Mouse (Mus musculus): ENCODE results near the gene B4galt1. TPM values are rescaled to one million over a fixed set of nuclear protein-coding genes. Genes with fewer than 3 reads are reported as not detected.
A peak's percentile ranks its signal among the peaks of the same experiment; 100 is the strongest.

Gene B4galt1
- polyA plus RNA-seq, 1 experiment, result 40.7 TPM

GRCm38 (mm10) chr4:40781143-40781542, 72.7 kb downstream of the B4galt1 start:
- no peaks in the 10 kb centered on the region; the same call in 1 of the 2 replicates for H3K36me3 ChIP-seq (ENCODE audit: control insufficient read depth, insufficient read depth, low read length, poor library complexity, severe bottlenecking)
- no peaks in the 10 kb centered on the region for H3K27me3 ChIP-seq (ENCODE audit: control insufficient read depth, insufficient read depth, low read length, poor library complexity, severe bottlenecking)
- TF ChIP-seq CTCF (IDR thresholded peaks at IDR 0.05; ENCODE audit: low read depth, low read length) (no peak), POLR2A (IDR thresholded peaks at IDR 0.05; ENCODE audit: insufficient read depth, low read length) (no peak), EP300 (IDR thresholded peaks at IDR 0.05; ENCODE audit: insufficient read depth, low read depth, low read length) (peak; percentile 97)
- H3K9ac ChIP-seq (ENCODE audit: low read depth, poor library complexity, severe bottlenecking), result peak overlapping the region; percentile 40; the same call in 1 of the 2 replicates
- no peak overlapping the region for H3K4me3 ChIP-seq (ENCODE audit: low read depth, low read length)
- H3K4me1 ChIP-seq (ENCODE audit: control insufficient read depth, insufficient read depth, low read length), result peaks cover 3% of the 10 kb centered on the region
- H3K27ac ChIP-seq (ENCODE audit: insufficient read depth, low read length), result peak overlapping the region; percentile 96
- H3K9me3 ChIP-seq (replicated peaks; ENCODE audit: control insufficient read depth, insufficient read depth, low read length, poor library complexity, severe bottlenecking), result no peaks in the 10 kb centered on the region

GRCm38 (mm10) chr4:40778656-40779055, 75.1 kb downstream of the B4galt1 start:
- Histone ChIP-seq H3K27me3 (ENCODE audit: control insufficient read depth, insufficient read depth, low read length, poor library complexity, severe bottlenecking) (no peaks in the 10 kb centered on the region), H3K36me3 (ENCODE audit: control insufficient read depth, insufficient read depth, low read length, poor library complexity, severe bottlenecking) (no peaks in the 10 kb centered on the region), H3K27ac (ENCODE audit: insufficient read depth, low read length) (no peak overlapping the region), H3K9ac (ENCODE audit: low read depth, poor library complexity, severe bottlenecking) (peak overlapping the region; percentile 24; the same call in 1 of the 2 replicates), H3K4me1 (ENCODE audit: control insufficient read depth, insufficient read depth, low read length) (peaks cover 5% of the 10 kb centered on the region), H3K4me3 (ENCODE audit: low read depth, low read length) (no peak overlapping the region), H3K9me3 (replicated peaks; ENCODE audit: control insufficient read depth, insufficient read depth, low read length, poor library complexity, severe bottlenecking) (no peaks in the 10 kb centered on the region)
- TF ChIP-seq CTCF (IDR thresholded peaks at IDR 0.05; ENCODE audit: low read depth, low read length) (peak; percentile 51), EP300 (IDR thresholded peaks at IDR 0.05; ENCODE audit: insufficient read depth, low read depth, low read length) (no peak)

- Histone ChIP-seq H3K4me1 (ENCODE audit: control insufficient read depth, insufficient read depth, low read length) (peaks cover 5% of the 10 kb centered on the region), H3K9me3 (replicated peaks; ENCODE audit: control insufficient read depth, insufficient read depth, low read length, poor library complexity, severe bottlenecking) (no peaks in the 10 kb centered on the region), H3K27ac (ENCODE audit: insufficient read depth, low read length) (peak overlapping the region; percentile 69), H3K4me3 (ENCODE audit: low read depth, low read length) (no peak overlapping the region), H3K9ac (ENCODE audit: low read depth, poor library complexity, severe bottlenecking) (no peak overlapping the region), H3K36me3 (ENCODE audit: control insufficient read depth, insufficient read depth, low read length, poor library complexity, severe bottlenecking) (no peaks in the 10 kb centered on the region), H3K27me3 (ENCODE audit: control insufficient read depth, insufficient read depth, low read length, poor library complexity, severe bottlenecking) (no peaks in the 10 kb centered on the region)
- TF ChIP-seq CTCF (IDR thresholded peaks at IDR 0.05; ENCODE audit: low read depth, low read length) (no peak), EP300 (IDR thresholded peaks at IDR 0.05; ENCODE audit: insufficient read depth, low read depth, low read length) (peak; percentile 62; the same call in 1 of the 2 replicates)
These were observed 76.7 kb downstream of the B4galt1 start for GRCm38 (mm10) chr4:40777116-40777515.

GRCm38 (mm10) chr4:40776416-40776815, 77.4 kb downstream of the B4galt1 start:
- H3K9ac ChIP-seq (ENCODE audit: low read depth, poor library complexity, severe bottlenecking), result no peak overlapping the region
- no peaks in the 10 kb centered on the region for H3K9me3 ChIP-seq (replicated peaks; ENCODE audit: control insufficient read depth, insufficient read depth, low read length, poor library complexity, severe bottlenecking)
- H3K27ac ChIP-seq (ENCODE audit: insufficient read depth, low read length), result 0 out of 2 replicates have a peak overlapping the region, but pooled peaks have one; percentile 12
- no peaks in the 10 kb centered on the region for H3K36me3 ChIP-seq (ENCODE audit: control insufficient read depth, insufficient read depth, low read length, poor library complexity, severe bottlenecking)
- no peak overlapping the region for H3K4me3 ChIP-seq (ENCODE audit: low read depth, low read length)
- TF ChIP-seq CTCF (IDR thresholded peaks at IDR 0.05; ENCODE audit: low read depth, low read length) (no peak), EP300 (IDR thresholded peaks at IDR 0.05; ENCODE audit: insufficient read depth, low read depth, low read length) (no peak), POLR2A (IDR thresholded peaks at IDR 0.05; ENCODE audit: insufficient read depth, low read length) (no peak)
- no peaks in the 10 kb centered on the region for H3K27me3 ChIP-seq (ENCODE audit: control insufficient read depth, insufficient read depth, low read length, poor library complexity, severe bottlenecking)
- H3K4me1 ChIP-seq (ENCODE audit: control insufficient read depth, insufficient read depth, low read length), result peaks cover 5% of the 10 kb centered on the region

- TF ChIP-seq EP300 (IDR thresholded peaks at IDR 0.05; ENCODE audit: insufficient read depth, low read depth, low read length) (no peak), CTCF (IDR thresholded peaks at IDR 0.05; ENCODE audit: low read depth, low read length) (peak; percentile 80)
- peak overlapping the region; percentile 58 for H3K4me3 ChIP-seq (ENCODE audit: low read depth, low read length)
- no peaks in the 10 kb centered on the region for H3K36me3 ChIP-seq (ENCODE audit: control insufficient read depth, insufficient read depth, low read length, poor library complexity, severe bottlenecking)
- H3K4me1 ChIP-seq (ENCODE audit: control insufficient read depth, insufficient read depth, low read length), result peaks cover 5% of the 10 kb centered on the region
- H3K27me3 ChIP-seq (ENCODE audit: control insufficient read depth, insufficient read depth, low read length, poor library complexity, severe bottlenecking), result no peaks in the 10 kb centered on the region
- no peaks in the 10 kb centered on the region for H3K9me3 ChIP-seq (replicated peaks; ENCODE audit: control insufficient read depth, insufficient read depth, low read length, poor library complexity, severe bottlenecking)
- H3K9ac ChIP-seq (ENCODE audit: low read depth, poor library complexity, severe bottlenecking), result peak overlapping the region; percentile 21
- H3K27ac ChIP-seq (ENCODE audit: insufficient read depth, low read length), result no peak overlapping the region
These were observed 79.2 kb downstream of the B4galt1 start for GRCm38 (mm10) chr4:40774279-40775259.

- no peak overlapping the region for H3K4me3 ChIP-seq (ENCODE audit: low read depth, low read length)
- TF ChIP-seq CTCF (IDR thresholded peaks at IDR 0.05; ENCODE audit: low read depth, low read length), result no peak
- no peak for TF ChIP-seq POLR2A (IDR thresholded peaks at IDR 0.05; ENCODE audit: insufficient read depth, low read length)
- no peak for TF ChIP-seq EP300 (IDR thresholded peaks at IDR 0.05; ENCODE audit: insufficient read depth, low read depth, low read length)
- H3K9me3 ChIP-seq (replicated peaks; ENCODE audit: control insufficient read depth, insufficient read depth, low read length, poor library complexity, severe bottlenecking), result no peaks in the 10 kb centered on the region
- peaks cover 5% of the 10 kb centered on the region for H3K36me3 ChIP-seq (ENCODE audit: control insufficient read depth, insufficient read depth, low read length, poor library complexity, severe bottlenecking)
- no peaks in the 10 kb centered on the region for H3K27me3 ChIP-seq (ENCODE audit: control insufficient read depth, insufficient read depth, low read length, poor library complexity, severe bottlenecking)
- H3K4me1 ChIP-seq (ENCODE audit: control insufficient read depth, insufficient read depth, low read length), result no peaks in the 10 kb centered on the region
- no peak overlapping the region for H3K9ac ChIP-seq (ENCODE audit: low read depth, poor library complexity, severe bottlenecking)
- no peak overlapping the region for H3K27ac ChIP-seq (ENCODE audit: insufficient read depth, low read length)
These were observed 93.9 kb downstream of the B4galt1 start for GRCm38 (mm10) chr4:40759876-40760275.

Data from ES-Bruce4 (cell line).